Mouse (Mus musculus) adipocyte (in vitro differentiated cells): Measurements from ENCODE around the gene Ikbip.

Source experiments
- DNase-seq: peaks from one replicate; pipeline ENCODE4 v3.0.0-alpha.2; 2016; ENCODE audit warnings: low spot score

Ikbip gene

DNA sequence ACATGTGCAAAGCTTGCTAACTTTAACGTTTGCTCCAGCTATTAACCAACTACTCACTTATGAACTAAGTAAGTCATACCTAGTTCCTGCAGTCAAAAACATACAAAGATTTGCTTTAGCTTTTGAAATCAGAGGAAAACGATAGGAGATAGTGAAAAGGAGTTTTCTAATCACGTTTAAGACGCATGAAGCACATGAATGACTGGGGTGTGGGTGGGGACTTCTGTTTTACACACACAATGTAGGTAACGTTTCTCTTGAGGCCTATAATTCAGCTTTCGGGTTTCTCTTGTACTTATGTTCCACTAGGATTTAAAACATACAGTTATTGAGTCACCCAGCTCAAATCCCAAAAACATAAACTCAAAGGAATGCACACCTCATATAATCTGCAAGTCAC, 39.9 kb downstream of the Ikbip start:
- DNase-seq: no peak

DNA sequence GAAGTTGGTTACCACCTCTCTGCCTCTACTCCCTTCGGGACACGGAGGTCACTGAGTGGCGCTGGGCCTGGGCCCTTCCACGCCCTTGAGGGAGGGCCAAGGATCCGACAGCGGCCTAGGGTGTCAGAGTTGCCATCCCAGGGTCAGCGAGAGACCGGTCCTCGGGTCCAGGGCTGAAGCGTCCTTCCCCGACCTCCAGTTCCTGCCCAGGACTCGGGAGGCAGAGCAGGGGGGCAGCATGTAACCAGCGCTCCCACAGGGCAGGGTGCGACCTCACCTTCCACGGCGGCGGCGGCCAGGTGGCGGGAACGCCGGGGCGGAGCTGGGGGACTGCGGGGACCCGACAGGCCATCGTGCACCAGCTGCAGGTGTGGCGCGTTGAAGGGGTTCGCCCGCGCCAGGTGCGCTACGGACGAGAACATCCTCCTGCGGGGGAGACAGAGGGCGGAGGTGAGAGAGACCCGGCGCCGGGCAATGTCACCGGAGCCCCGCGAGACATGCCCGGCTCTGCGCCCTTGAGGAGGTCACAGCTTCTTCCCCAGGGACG, 40.6 kb downstream of the Ikbip start:
- DNase-seq: peak; percentile 64

- DNase-seq: peak; percentile 98
These were observed 41.4 kb downstream of the Ikbip start, which contains the start of gene Slc25a3 for GRCm38 (mm10) chr10:91123828-91124822. Slc25a3 (minus strand) TSS chr10:91124059.

- DNase-seq: no peak
These were observed 44.0 kb downstream of the Ikbip start for GRCm38 (mm10) chr10:91126618-91127355.

DNA sequence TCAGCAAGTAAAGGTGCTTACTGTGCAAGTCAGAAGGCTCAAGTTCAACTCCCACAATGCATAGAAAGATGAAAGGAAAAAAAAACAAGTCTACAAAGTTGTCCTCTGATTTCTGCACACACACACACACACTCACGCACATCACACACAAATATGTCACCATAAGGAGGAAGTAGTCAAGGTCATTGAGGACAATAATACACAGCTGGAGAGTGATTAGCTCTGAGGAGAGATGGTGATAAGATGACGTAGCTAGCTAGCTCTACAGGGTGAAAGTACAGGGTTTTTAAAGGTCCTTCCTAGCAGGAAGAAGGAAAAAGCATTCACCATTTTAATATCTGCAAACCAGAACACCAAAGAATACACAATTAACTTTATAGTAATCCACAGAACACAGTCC, 44.7 kb downstream of the Ikbip start:
- no peak for DNase-seq

DNA sequence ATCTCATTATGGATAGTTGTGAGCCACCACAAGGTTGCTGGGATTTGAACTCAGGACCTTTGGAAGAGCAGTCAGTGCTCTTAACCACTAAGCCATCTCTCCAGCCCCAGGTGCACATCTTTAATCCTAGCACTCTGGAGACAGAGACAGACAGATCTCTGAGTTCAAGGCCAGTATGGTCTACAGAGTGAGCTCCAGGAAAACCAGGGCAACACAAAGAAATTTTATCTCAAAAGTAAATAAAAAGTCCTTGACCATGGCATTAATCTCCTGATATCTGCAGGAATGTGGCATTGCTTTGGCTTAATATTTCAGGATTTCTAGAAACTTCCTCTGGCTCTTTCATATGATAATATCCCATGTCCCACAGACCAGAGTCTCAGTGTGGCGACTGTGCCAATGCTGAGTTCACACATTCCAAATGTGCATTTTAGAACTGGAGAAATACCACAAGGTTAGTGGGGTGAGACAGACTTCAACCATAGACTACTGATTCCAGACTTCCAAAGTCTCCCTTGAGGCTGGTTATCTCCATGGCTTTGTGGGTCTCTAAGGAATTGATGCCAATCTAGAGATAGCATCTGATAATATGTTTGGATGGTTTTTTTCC, 45.9 kb downstream of the Ikbip start:
- DNase-seq: no peak

- DNase-seq: no peak
These were observed 48.1 kb downstream of the Ikbip start for GRCm38 (mm10) chr10:91130792-91131191.

GRCm38 (mm10) chr10:91131565-91131964, 48.8 kb downstream of the Ikbip start:
- DNase-seq: no peak

- no peak for DNase-seq
These were observed 52.7 kb downstream of the Ikbip start for GRCm38 (mm10) chr10:91135302-91135972.

DNA sequence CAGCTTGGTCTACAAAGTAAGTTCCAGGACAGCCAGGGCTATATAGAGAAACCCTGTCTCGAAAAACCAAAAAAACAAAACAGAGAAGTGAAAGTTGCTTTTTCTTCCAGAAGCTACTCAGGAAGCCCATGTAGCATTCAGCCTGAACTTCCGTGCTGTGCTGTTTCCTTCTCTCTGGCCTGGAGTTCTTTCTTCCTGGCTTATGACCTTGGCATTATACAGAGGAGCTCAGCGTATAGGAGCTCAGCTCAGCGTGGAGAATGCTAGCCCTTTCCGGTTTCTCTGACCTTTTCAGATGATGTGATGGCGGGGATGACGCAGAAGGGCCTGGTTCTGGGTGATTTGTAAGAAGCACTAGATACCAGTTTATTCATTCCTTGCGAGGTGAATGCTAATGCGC, 54.7 kb downstream of the Ikbip start:
- no peak for DNase-seq

- DNase-seq: no peak
These were observed 55.6 kb downstream of the Ikbip start for GRCm38 (mm10) chr10:91138317-91138716.

- DNase-seq: no peak
These were observed 56.5 kb downstream of the Ikbip start for GRCm38 (mm10) chr10:91139148-91139766.

- peak; percentile 64 for DNase-seq
These were observed 58.8 kb downstream of the Ikbip start for GRCm38 (mm10) chr10:91141564-91141963.

DNA sequence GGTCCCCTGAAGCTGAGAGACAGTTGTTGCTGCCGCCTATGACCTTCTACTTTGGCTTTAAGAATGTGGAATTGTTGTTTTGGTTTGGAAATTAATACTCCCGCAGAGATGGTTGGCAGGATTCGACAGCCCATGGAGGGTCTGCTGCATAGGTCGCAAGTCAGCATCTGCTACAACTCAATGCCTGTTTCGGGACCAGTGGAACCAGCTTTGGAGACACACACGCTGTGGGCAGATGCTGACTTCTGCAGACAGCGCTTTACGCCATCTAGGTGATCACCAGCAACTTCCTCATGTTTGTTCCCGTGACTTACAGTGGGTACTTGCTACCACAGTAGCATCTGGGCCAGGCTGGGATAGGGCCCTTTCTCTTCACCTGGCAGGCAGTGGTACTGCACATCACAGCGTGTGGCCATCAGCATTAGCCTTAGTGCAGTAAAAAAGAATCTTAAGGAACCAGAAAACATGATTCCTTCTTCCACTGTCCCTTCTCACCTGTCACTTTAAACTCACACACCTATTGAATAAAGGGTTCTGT, 60.0 kb downstream of the Ikbip start:
- no peak for DNase-seq

DNA sequence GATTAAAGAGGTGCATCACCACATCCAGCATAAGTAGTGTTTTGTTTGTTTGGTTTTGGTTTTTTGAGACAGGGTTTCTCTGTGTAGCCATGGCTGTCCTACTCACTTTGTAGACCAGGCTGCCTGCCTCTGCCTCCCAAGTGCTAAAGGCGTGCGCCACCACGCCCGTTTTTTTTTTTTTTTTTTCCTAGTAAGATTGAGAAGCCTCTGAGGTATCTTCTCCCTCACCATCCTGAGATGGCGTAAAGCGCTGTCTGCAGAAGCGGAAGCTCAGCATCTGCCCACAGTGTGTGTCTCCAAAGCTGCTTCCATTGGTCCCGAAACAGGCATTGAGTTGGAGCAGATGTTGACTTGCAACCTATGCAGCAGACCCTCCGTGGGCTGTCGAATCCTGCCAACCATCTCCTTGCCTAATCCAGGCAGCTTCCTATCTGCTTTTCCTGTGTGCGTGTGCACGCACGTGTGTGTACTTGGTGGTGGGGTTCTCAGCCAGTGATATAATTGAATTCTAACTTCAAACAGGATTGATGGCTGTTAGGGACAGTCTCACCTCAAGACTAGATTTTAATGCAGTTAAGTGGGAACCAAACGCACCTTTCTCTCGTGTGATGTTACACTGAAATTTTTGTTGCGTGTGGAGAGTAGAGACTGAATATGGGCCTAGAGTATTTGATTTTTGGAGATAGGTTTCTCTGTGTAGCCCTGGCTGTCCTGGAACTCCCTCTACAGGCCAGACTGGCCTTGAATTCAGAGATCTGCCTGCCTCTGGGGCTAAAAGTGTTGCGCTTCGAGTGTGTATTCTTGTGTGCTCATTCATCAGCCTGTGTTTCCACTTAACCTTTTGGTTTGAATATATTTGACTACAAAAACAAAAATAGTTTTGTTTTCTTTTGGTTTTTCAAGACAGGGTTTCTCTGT, 60.8 kb downstream of the Ikbip start:
- DNase-seq: no peak

- no peak for DNase-seq
These were observed 62.7 kb downstream of the Ikbip start for GRCm38 (mm10) chr10:91145413-91145812.
